ENCODE assay signal across 9 mouse cellular contexts in the genomic region with DNA sequence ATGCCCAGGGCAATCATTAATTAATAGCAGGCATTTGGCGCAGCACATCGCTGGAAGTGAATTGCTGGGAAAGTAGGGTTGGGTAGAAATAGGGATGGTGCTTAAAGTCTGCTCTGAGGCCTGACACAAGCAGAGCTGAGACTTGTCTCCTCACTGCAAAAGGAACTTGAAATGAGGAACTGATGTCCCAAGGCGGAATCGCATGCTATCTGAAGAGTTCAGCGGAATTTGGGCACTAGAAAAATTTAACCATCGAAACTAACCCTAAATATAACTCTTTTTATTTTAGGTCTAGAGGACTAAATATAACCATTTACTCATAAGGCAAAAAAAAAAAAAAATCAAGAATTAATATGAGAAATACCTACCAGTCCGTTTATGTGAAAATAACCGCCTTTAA. TPM values are rescaled to one million over a fixed set of nuclear protein-coding genes. Genes with fewer than 3 reads are reported as not detected.
DNase-seq lines count a peak whose midpoint lies in the region; ATAC-seq lines count a peak whose summit lies in the region.
"Had no signal": no experiment of that assay in that cellular context is flagged by ENCODE, and none has a peak within 500 bp of the region (broad histone marks: within the 10 kb centered on the region; RNA-seq: fewer than 3 reads in every experiment).

No protein-coding gene starts in this region.

- DNase-seq in layer of hippocampus, adult 11-12 months (ENCODE audit: low spot score): peak; percentile 16
- DNase-seq in layer of hippocampus, postnatal 25 days (ENCODE audit: extremely low spot score in 1 of 2, low spot score in 1 of 2): no peak
- peak; percentile 59 to 64 for DNase-seq in B cell, adult 2 months
- DNase-seq in brain, adult 2 months (ENCODE audit: low read depth, low spot score): peak; percentile 45
- DNase-seq in ovary, postnatal 14 days (ENCODE audit: low spot score): no peak
- no peak for DNase-seq in retina, postnatal 1 day
- DNase-seq: adrenal gland, postnatal 10 days; kidney, adult 11 months had no signal

- ATAC-seq in megakaryocyte progenitor cell, adult 5-6 weeks (replicated peaks; ENCODE audit: poor library complexity): peak; percentile 96

RNA-seq across cellular contexts. Expression of a gene that starts 31.5 kb away (rescaled TPM):
- 1 to 10 TPM; 1.5 to 1.8 TPM for total RNA-seq in layer of hippocampus, postnatal 25 days (2021)
- 78.7 and 93.6 TPM in 2 replicates for total RNA-seq in megakaryocyte progenitor cell, adult 5-6 weeks (2015)
- 73.9 and 91.6 TPM in 2 replicates for total RNA-seq in megakaryocyte progenitor cell, adult 5-6 weeks (2017)

Comparison
In these comparisons a context has a peak if more than half of its experiments do, and no peak if none do; other contexts are left out.
1. DNase-seq: peak in layer of hippocampus, adult 11-12 months (single experiment), B cell, adult 2 months (2 of 2) and brain, adult 2 months (single experiment); none in layer of hippocampus, postnatal 25 days (0 of 2), ovary, postnatal 14 days (single experiment) and retina, postnatal 1 day (single experiment).
2. RNA of a gene that starts 31.5 kb away (total RNA-seq): 73.9 to 93.6 TPM in megakaryocyte progenitor cell, adult 5-6 weeks; 1.5 to 1.8 TPM in layer of hippocampus, postnatal 25 days; every median in the first group is over 10 times any median in the second.